Mouse (Mus musculus) urinary bladder, postnatal 14 days (tissue): Measurements from ENCODE around the gene Il1r2.

Source experiments
- DNase-seq: peaks from one replicate; pipeline ENCODE4 v3.0.0; 2021; ENCODE audit warnings: low spot score

The Il1r2 gene

GRCm38 (mm10) chr1:40132721-40133120, 58.8 kb downstream of the Il1r2 start:
- no peak for DNase-seq

- no peak for DNase-seq
Measured at GRCm38 (mm10) chr1:40133567-40133966, 59.7 kb downstream of the Il1r2 start.

GRCm38 (mm10) chr1:40139798-40140532, 66.1 kb downstream of the Il1r2 start:
- DNase-seq, result peak; percentile 85

- DNase-seq, result no peak
Measured at GRCm38 (mm10) chr1:40156096-40156495, 82.2 kb downstream of the Il1r2 start.

GRCm38 (mm10) chr1:40163329-40163917, 89.5 kb downstream of the Il1r2 start:
- DNase-seq, result no peak

- DNase-seq, result no peak
Measured at GRCm38 (mm10) chr1:40164331-40164730, 90.5 kb downstream of the Il1r2 start.

GRCm38 (mm10) chr1:40167585-40167984, 93.7 kb downstream of the Il1r2 start:
- no peak for DNase-seq

GRCm38 (mm10) chr1:40171878-40172277, 98.0 kb downstream of the Il1r2 start:
- peak; percentile 45 for DNase-seq

- DNase-seq, result peak; percentile 11
Measured at GRCm38 (mm10) chr1:40174146-40174545, 100.3 kb downstream of the Il1r2 start.
